Mouse (Mus musculus) neutrophil, adult 65 days (primary cell): ENCODE data around the gene Olfr683. TPM values are rescaled to one million over a fixed set of nuclear protein-coding genes. Genes with fewer than 3 reads are reported as not detected.

Source experiments
- total RNA-seq: library from RNA; stranded (reverse); gene quantifications from 2 replicates; pipeline ENCODE4 v1.2.4, GENCODE M21; 2023

The Olfr683 gene
- not detected in 2 replicates for total RNA-seq

GRCm38 (mm10) chr7:105146912-105147311 lies at the start of gene Olfr683:
TSS of gene Olfr683 (minus strand) at chr7:105147012.

GRCm38 (mm10) chr7:105185912-105186311 lies 39.1 kb upstream of the Olfr683 start, which contains the start of gene Olfr685:
TSS of gene Olfr685 (minus strand) at chr7:105186012.

GRCm38 (mm10) chr7:105163553-105163952 lies 16.7 kb upstream of the Olfr683 start, which contains the start of gene Olfr684:
TSS of gene Olfr684 (minus strand) at chr7:105163653.

GRCm38 (mm10) chr7:105116536-105116935 lies 30.3 kb downstream of the Olfr683 start, which contains the start of gene Olfr681:
TSS of gene Olfr681 (plus strand) at chr7:105116836.

GRCm38 (mm10) chr7:105092717-105093116 lies 54.1 kb downstream of the Olfr683 start, which contains the start of gene Olfr680-ps1:
TSS of gene Olfr680-ps1 (minus strand) at chr7:105092817.

Other genes starting within 250 kb of the Olfr683 start
- gene Olfr667, start 225.5 kb downstream of the Olfr683 start, total RNA-seq, result not detected in 2 replicates
- not detected in 2 replicates for gene Olfr668, start 219.0 kb downstream of the Olfr683 start, total RNA-seq
- gene Olfr669, start 212.8 kb downstream of the Olfr683 start, total RNA-seq, result not detected in 2 replicates
- gene Olfr670, start 184.4 kb downstream of the Olfr683 start, total RNA-seq, result not detected in 2 replicates
- not detected in 2 replicates for gene Olfr671, start 167.9 kb downstream of the Olfr683 start, total RNA-seq
- not detected in 2 replicates for gene Olfr672, start 145.0 kb downstream of the Olfr683 start, total RNA-seq
- gene Olfr675, start 118.6 kb downstream of the Olfr683 start, total RNA-seq, result not detected in 2 replicates
- not detected in 2 replicates for gene Olfr676, start 114.3 kb downstream of the Olfr683 start, total RNA-seq
- not detected in 2 replicates for gene Olfr677, start 95.6 kb downstream of the Olfr683 start, total RNA-seq
- gene Olfr678, start 82.5 kb downstream of the Olfr683 start, total RNA-seq, result not detected in 2 replicates
- not detected in 2 replicates for gene Olfr679, start 65.8 kb downstream of the Olfr683 start, total RNA-seq
- gene Olfr680-ps1, start 54.2 kb downstream of the Olfr683 start, total RNA-seq, result not detected in 2 replicates
- gene Olfr681, start 30.2 kb downstream of the Olfr683 start, total RNA-seq, result not detected in 2 replicates
- not detected in 2 replicates for gene Olfr684, start 16.6 kb upstream of the Olfr683 start, total RNA-seq
- not detected in 2 replicates for gene Olfr685, start 39.0 kb upstream of the Olfr683 start, total RNA-seq
- not detected in 2 replicates for gene Olfr686, start 60.5 kb upstream of the Olfr683 start, total RNA-seq
- gene Olfr688, start 141.1 kb upstream of the Olfr683 start, total RNA-seq, result not detected in 2 replicates
- not detected in 2 replicates for gene Olfr689, start 164.2 kb upstream of the Olfr683 start, total RNA-seq
- gene Olfr690, start 187.1 kb upstream of the Olfr683 start, total RNA-seq, result not detected in 2 replicates
- gene Olfr691, start 195.3 kb upstream of the Olfr683 start, total RNA-seq, result 0.27 and 0.32 TPM in 2 replicates
- gene Olfr692, start 221.2 kb upstream of the Olfr683 start, total RNA-seq, result not detected in 2 replicates
- not detected in 2 replicates for gene Gm5901, start 228.0 kb upstream of the Olfr683 start, total RNA-seq